Mouse (Mus musculus): ENCODE results near the gene Bub1b. TPM values are rescaled to one million over a fixed set of nuclear protein-coding genes. Genes with fewer than 3 reads are reported as not detected.

Gene Bub1b
- polyA plus RNA-seq, 1 experiment, result 3.4 TPM

DNA sequence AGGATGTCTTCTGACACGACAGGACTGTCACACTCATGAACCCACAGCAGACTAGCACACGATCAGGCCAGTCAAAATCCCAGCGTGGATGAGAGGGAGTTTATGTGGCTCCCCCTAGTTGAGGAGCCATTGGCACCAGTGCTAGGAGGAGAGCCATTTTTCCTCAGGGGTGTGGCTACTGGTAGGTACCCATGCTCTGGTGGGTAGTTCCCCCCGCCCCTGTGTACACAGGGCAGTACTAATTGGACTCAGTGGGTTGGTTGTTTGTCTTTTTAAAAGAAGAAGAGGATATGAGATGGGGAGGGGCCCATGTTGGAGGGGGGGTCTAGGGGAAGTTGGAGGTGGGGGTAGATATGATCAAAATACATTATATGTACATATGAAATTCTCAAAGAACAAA, 36.0 kb upstream of the Bub1b start:
- no peak overlapping the region for H3K27ac ChIP-seq (ENCODE audit: insufficient read depth, low read length)
- H3K4me1 ChIP-seq (ENCODE audit: control insufficient read depth, insufficient read depth, low read length), result no peaks in the 10 kb centered on the region
- WGBS, result 87% methylated on average over 4 of the region's 4 CpGs
- DNase-seq, result no peak
- no peak overlapping the region for H3K4me3 ChIP-seq (replicated peaks; ENCODE audit: insufficient read depth, low read depth, low read length)
- no peaks in the 10 kb centered on the region for H3K27me3 ChIP-seq (ENCODE audit: control insufficient read depth, insufficient read depth, low read length)
- TF ChIP-seq CTCF (IDR thresholded peaks at IDR 0.05; ENCODE audit: borderline replicate concordance, insufficient read depth, low read depth, low read length) (no peak), POLR2A (IDR thresholded peaks at IDR 0.05; ENCODE audit: borderline replicate concordance, insufficient read depth, low read length) (no peak)

DNA sequence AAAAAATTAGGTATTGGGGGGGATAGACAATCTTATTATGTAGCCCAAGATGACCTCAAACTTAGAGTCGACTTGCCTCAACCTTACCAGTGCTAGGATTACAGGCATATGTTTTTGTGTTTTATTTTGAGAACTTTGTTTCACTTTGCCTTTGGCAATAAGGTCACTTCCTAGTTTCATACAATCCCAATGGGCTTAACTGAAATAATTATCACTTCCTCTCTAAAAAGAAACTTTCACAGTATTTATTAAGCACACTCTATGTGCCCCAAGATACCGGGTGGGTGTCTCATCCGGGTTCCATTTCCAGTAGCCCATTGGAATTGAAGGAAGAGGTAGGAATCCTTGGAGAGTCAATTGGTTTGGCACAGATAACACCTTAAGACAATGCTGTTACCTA, 35.6 kb upstream of the Bub1b start:
- Histone ChIP-seq H3K27ac (ENCODE audit: insufficient read depth, low read length) (no peak overlapping the region), H3K4me1 (ENCODE audit: control insufficient read depth, insufficient read depth, low read length) (no peaks in the 10 kb centered on the region), H3K4me3 (replicated peaks; ENCODE audit: insufficient read depth, low read depth, low read length) (no peak overlapping the region), H3K27me3 (ENCODE audit: control insufficient read depth, insufficient read depth, low read length) (no peaks in the 10 kb centered on the region)
- TF ChIP-seq POLR2A (IDR thresholded peaks at IDR 0.05; ENCODE audit: borderline replicate concordance, insufficient read depth, low read length) (no peak), CTCF (IDR thresholded peaks at IDR 0.05; ENCODE audit: borderline replicate concordance, insufficient read depth, low read depth, low read length) (no peak)
- no peak for DNase-seq
- 93% methylated on average over 3 of the region's 3 CpGs for WGBS

DNA sequence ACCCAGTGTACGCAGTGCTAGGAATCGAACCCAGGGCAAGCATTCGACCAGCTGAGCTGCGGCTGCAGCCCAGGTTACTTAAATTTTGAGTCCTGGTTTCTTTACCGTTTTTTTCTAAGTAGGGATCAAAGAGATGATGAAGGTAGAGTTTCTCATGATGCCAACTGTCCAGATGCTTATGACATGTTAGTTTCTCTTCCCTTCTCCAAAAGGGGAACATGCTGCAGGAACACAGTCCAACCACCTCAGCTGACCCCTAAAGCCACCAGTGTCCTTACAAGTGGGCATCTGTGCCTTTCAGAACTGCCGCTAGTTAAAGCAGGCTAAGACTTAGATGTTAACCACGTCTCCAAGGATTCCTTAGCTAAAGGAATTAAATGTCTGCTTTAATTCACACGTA, 30.8 kb upstream of the Bub1b start:
- H3K27ac ChIP-seq (ENCODE audit: insufficient read depth, low read length), result no peak overlapping the region
- no peaks in the 10 kb centered on the region for H3K4me1 ChIP-seq (ENCODE audit: control insufficient read depth, insufficient read depth, low read length)
- WGBS, result 90% methylated on average over 8 of the region's 8 CpGs
- TF ChIP-seq POLR2A (IDR thresholded peaks at IDR 0.05; ENCODE audit: borderline replicate concordance, insufficient read depth, low read length), result no peak
- TF ChIP-seq CTCF (IDR thresholded peaks at IDR 0.05; ENCODE audit: borderline replicate concordance, insufficient read depth, low read depth, low read length), result no peak
- DNase-seq, result no peak
- H3K27me3 ChIP-seq (ENCODE audit: control insufficient read depth, insufficient read depth, low read length), result no peaks in the 10 kb centered on the region
- no peak overlapping the region for H3K4me3 ChIP-seq (replicated peaks; ENCODE audit: insufficient read depth, low read depth, low read length)

DNA sequence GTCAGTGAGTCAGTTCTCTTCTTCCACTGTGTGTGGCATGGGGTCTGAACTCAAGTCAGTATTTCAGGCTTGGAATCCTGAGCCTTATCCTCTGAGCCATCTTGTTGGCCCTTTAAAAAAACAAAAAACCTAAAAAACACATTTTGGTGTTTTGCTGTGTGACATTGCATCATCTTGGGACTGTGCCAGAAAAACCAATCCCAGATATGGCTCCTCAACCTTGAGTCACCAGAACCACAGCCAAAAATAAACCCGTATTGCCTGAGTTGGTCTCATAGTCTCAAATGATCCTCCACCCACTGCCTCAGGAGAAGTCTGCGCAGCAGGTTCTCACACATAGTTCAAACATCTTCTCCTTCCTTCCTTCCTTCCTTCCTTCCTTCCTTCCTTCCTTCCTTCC, 27.1 kb upstream of the Bub1b start:
- H3K27me3 ChIP-seq (ENCODE audit: control insufficient read depth, insufficient read depth, low read length), result no peaks in the 10 kb centered on the region
- H3K4me3 ChIP-seq (replicated peaks; ENCODE audit: insufficient read depth, low read depth, low read length), result no peak overlapping the region
- TF ChIP-seq POLR2A (IDR thresholded peaks at IDR 0.05; ENCODE audit: borderline replicate concordance, insufficient read depth, low read length), result no peak
- 68% methylated on average over 2 of the region's 2 CpGs for WGBS
- H3K4me1 ChIP-seq (ENCODE audit: control insufficient read depth, insufficient read depth, low read length), result no peaks in the 10 kb centered on the region
- no peak for DNase-seq
- no peak overlapping the region for H3K27ac ChIP-seq (ENCODE audit: insufficient read depth, low read length)

DNA sequence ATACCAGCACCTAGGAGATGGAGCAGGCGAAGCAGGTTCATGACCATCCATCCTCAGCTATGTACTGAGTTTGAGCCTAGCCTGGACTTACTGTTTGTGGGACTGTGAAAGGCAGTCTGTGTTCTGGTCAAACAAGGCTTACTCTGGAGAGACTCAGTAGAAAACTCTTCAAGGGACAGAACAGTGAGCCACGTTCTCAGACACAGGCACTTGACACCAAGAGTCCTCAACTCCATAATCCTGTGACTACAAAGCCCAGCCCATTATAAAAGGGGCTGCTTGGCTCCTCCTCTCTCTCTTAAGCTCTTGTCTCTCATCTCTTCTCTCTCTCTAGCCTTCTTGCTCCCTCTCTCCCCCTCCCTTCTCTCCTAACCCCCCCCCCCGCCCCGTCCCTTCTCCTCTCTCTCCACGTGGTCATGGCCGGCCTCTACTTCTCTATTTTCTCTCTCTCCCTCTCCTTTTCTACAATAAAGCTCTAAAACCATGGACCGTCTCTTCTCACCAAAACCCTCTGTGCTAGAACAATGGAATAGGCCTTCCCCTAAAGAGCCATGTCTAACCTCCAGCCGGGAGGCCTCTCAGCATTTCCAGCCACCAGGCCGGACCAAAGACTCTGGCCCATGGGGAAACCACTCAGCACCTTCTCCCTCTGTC, 25.7 kb upstream of the Bub1b start:
- no peak for TF ChIP-seq POLR2A (IDR thresholded peaks at IDR 0.05; ENCODE audit: borderline replicate concordance, insufficient read depth, low read length)
- no peak for TF ChIP-seq CTCF (IDR thresholded peaks at IDR 0.05; ENCODE audit: borderline replicate concordance, insufficient read depth, low read depth, low read length)
- Histone ChIP-seq H3K4me1 (ENCODE audit: control insufficient read depth, insufficient read depth, low read length) (no peaks in the 10 kb centered on the region), H3K4me3 (replicated peaks; ENCODE audit: insufficient read depth, low read depth, low read length) (no peak overlapping the region), H3K27ac (ENCODE audit: insufficient read depth, low read length) (no peak overlapping the region), H3K27me3 (ENCODE audit: control insufficient read depth, insufficient read depth, low read length) (no peaks in the 10 kb centered on the region)
- 57% methylated on average over 9 of the region's 9 CpGs for WGBS
- no peak for DNase-seq

DNA sequence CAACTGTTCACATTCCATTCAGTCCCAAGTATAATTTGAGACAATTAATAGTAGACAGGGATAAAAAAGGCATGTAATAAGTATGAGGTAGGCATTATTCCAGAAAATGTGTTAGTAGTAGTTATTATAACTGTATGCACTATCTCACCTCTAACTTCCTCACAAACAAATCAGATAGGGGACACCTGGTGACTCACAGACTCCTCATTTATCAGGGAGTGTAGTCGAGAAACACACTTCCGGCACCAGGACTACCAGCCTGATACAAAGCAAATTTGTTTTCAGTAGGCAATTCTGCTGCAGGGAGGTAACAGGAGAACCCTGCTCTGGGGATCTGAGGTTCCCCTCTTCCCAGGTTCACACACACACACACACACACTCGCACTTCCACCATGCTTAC, 24.9 kb upstream of the Bub1b start:
- DNase-seq, result no peak
- TF ChIP-seq POLR2A (IDR thresholded peaks at IDR 0.05; ENCODE audit: borderline replicate concordance, insufficient read depth, low read length) (no peak), CTCF (IDR thresholded peaks at IDR 0.05; ENCODE audit: borderline replicate concordance, insufficient read depth, low read depth, low read length) (no peak)
- WGBS, result 91% methylated on average over 3 of the region's 3 CpGs
- Histone ChIP-seq H3K4me1 (ENCODE audit: control insufficient read depth, insufficient read depth, low read length) (no peaks in the 10 kb centered on the region), H3K27me3 (ENCODE audit: control insufficient read depth, insufficient read depth, low read length) (no peaks in the 10 kb centered on the region), H3K27ac (ENCODE audit: insufficient read depth, low read length) (no peak overlapping the region), H3K4me3 (replicated peaks; ENCODE audit: insufficient read depth, low read depth, low read length) (no peak overlapping the region)

DNA sequence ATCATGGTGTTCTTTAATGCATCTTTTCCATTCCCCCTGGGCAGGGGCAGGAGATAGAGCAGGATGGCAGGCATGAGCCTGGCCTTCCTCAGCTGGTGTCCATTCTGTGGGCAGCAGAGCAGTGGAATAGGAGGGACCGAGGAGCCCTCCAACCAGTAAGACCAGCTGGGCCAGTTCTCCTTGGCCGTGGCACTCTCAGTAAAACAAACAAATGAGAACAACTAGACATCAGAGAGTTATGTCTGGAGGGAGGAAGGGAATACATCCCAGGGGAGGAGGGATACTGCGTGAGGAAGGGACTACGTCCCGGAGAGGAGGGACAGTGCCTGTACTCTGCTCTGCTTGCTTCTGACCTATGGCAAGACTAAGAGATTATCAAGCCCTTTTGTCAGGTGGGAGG, 12.0 kb upstream of the Bub1b start:
- no peak overlapping the region for H3K27ac ChIP-seq (ENCODE audit: insufficient read depth, low read length)
- no peak for DNase-seq
- H3K27me3 ChIP-seq (ENCODE audit: control insufficient read depth, insufficient read depth, low read length), result no peaks in the 10 kb centered on the region
- no peaks in the 10 kb centered on the region for H3K4me1 ChIP-seq (ENCODE audit: control insufficient read depth, insufficient read depth, low read length)
- 78% methylated on average over 5 of the region's 5 CpGs for WGBS
- TF ChIP-seq CTCF (IDR thresholded peaks at IDR 0.05; ENCODE audit: borderline replicate concordance, insufficient read depth, low read depth, low read length), result no peak
- no peak for TF ChIP-seq POLR2A (IDR thresholded peaks at IDR 0.05; ENCODE audit: borderline replicate concordance, insufficient read depth, low read length)
- no peak overlapping the region for H3K4me3 ChIP-seq (replicated peaks; ENCODE audit: insufficient read depth, low read depth, low read length)

DNA sequence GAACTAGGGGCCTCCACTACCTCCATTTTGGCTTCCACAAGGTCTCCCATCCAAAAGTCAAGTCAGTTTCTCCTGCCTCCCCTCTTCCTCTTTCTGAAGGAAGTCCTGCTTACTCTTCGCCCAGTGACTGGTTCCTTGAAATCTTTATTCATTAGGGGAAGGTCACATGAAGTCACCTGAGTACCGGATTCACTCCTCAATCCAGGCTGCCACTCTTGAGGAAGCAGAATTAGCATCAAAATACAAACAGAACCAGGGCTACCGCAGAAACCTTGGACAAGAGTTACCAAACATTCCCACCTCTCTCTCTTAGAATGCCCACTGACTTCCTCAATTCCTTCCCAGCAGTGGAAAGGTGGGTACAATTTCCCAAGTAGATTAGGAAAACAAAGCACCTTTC, 10.3 kb upstream of the Bub1b start:
- H3K27me3 ChIP-seq (ENCODE audit: control insufficient read depth, insufficient read depth, low read length), result no peaks in the 10 kb centered on the region
- 70% methylated on average over 3 of the region's 3 CpGs for WGBS
- no peak overlapping the region for H3K4me3 ChIP-seq (replicated peaks; ENCODE audit: insufficient read depth, low read depth, low read length)
- no peaks in the 10 kb centered on the region for H3K4me1 ChIP-seq (ENCODE audit: control insufficient read depth, insufficient read depth, low read length)
- DNase-seq, result no peak
- no peak overlapping the region for H3K27ac ChIP-seq (ENCODE audit: insufficient read depth, low read length)
- TF ChIP-seq POLR2A (IDR thresholded peaks at IDR 0.05; ENCODE audit: borderline replicate concordance, insufficient read depth, low read length), result no peak
- TF ChIP-seq CTCF (IDR thresholded peaks at IDR 0.05; ENCODE audit: borderline replicate concordance, insufficient read depth, low read depth, low read length), result no peak

Data from cerebellum, adult 2 months (tissue).